Mouse (Mus musculus) heart, embryonic 10.5 days (tissue): ENCODE results near the gene Adam19. TPM values are rescaled to one million over a fixed set of nuclear protein-coding genes. Genes with fewer than 3 reads are reported as not detected.

ENCODE experiments used
- microRNA-seq: library from miRNA; unstranded; fragments of <30 nt; microRNA quantifications from one replicate; pipeline ENCODE4, GENCODE M21; 2017
- polyA plus RNA-seq: library from polyadenylated mRNA; unstranded; fragments of >200 nt; fragmentation: Nextera tagmentation; extraction: Ambion mirVana; gene quantifications from 2 replicates; pipeline ENCODE4 v1.2.1, GENCODE M21; 2016

Gene Adam19
- polyA plus RNA-seq, 1 experiment from 2014 or later, result 24.2 TPM

Small RNAs within 50 kb of the gene (microRNA-seq; reads per million reads assigned to microRNA genes)
- gene Mir7239, result not detected
- not detected for gene Mir8100

Other genes with a start within 250 kb of the Adam19 start
- gene Clint1, start 203.9 kb upstream of the Adam19 start, polyA plus RNA-seq, result 69.6 and 80.0 TPM in 2 replicates
- gene Lsm11, start 111.1 kb upstream of the Adam19 start, polyA plus RNA-seq, result 7.6 and 8.5 TPM in 2 replicates
- 9.0 and 9.9 TPM in 2 replicates for gene Thg1l, start 100.5 kb upstream of the Adam19 start, polyA plus RNA-seq
- 0.05 and 0.20 TPM in 2 replicates for gene Sox30, start 75.7 kb upstream of the Adam19 start, polyA plus RNA-seq
- 4.3 and 4.5 TPM in 2 replicates for gene Gm12166, start 3.7 kb upstream of the Adam19 start, polyA plus RNA-seq
- gene Nipal4, start 110.5 kb downstream of the Adam19 start, polyA plus RNA-seq, result 7.8 and 15.7 TPM in 2 replicates
- gene Fndc9, start 179.5 kb downstream of the Adam19 start, polyA plus RNA-seq, result 0.07 and 0.18 TPM in 2 replicates